Mouse (Mus musculus): Measurements from ENCODE around the gene Usp47. TPM values are rescaled to one million over a fixed set of nuclear protein-coding genes. Genes with fewer than 3 reads are reported as not detected.

The Usp47 gene
- 115 and 125 TPM in 2 replicates for total RNA-seq (2017)

DNA sequence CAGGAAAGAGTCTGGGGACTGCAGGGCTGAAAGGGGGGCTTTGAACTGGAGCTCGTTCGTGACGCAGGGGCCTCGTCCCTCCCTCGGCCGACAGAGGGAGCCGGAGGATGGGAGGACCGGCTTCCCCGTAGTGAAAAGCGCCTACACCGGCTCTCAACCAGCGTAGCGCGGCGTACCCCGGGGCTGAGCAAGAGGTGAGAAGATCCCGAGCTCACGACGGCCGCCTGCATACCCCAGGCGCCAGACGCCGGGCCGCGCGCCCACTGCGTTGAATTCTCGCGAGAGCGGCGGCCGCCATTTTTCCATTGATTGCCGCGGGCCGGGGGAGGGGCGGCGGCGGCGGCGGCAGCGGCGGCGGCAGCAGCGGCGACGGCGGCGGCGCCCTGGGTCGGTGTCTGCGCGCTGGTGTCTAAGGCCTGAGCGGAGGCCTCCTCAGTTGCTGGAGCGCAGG, at the start of gene Usp47:
Gene Usp47 (plus strand): TSS at position 355 of the 451 bp plus-strand sequence.
- ATAC-seq (replicated peaks; ENCODE audit: low read depth, poor library complexity, severe bottlenecking) = peak; percentile 86

DNA sequence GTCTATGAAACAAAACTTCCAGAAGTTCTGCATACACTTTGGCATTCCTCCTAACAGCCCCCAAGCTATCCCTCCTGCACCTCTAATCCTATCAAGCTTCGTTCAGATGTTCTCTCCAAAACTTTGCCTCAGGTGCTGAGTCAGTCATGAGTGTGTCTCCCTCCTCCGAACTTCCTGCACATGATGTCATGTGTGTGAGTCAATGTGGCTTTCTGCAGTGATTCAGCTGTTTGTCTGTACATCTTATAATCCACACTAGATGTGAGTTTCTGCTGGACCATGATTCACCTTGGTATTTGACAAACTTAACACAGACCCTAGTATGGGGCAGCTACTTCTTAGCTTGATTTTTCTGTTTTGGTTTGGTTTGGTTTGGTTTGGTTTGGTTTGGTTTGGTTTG, 46.9 kb upstream of the Usp47 start:
- no peak for ATAC-seq (replicated peaks; ENCODE audit: low read depth, poor library complexity, severe bottlenecking)

DNA sequence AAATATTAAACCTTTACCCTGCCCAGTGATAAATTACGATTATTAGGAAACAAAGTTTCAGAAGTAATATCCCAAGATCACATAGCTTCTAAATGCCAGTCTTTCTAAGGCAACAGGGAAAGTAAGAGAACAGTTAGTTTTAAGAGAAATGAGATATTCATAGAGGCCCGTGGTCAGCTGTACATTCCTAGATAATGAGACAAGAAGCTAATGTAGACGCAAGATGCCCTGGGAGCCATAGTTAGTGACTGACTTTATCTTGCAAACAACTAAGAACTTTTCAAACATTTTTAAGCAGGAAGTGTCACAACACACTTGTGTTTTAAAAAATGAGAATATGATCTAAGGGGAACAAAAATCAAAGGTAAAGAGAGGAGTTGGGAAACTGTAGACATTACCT, 45.4 kb upstream of the Usp47 start:
- no peak for ATAC-seq (replicated peaks; ENCODE audit: low read depth, poor library complexity, severe bottlenecking)

DNA sequence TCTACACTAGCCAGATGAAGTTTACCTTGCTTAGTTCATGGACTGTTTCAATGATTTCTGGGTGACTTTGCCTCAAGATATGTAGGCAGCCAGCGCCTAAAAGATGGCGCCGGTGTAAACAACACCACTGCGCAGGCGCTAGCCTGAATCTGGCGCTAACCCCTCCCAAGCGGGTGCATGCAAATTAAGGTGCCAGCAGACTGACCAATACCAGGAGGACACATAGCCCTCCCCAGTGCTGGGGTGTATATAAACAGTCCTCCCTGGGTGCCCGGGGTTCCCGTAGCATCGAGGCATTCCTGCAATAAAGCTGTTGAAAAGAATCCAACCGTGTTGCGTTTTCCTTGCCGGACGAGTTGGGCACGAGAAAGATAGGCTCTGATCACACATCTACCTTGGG, 41.0 kb upstream of the Usp47 start:
- no peak for ATAC-seq (replicated peaks; ENCODE audit: low read depth, poor library complexity, severe bottlenecking)

DNA sequence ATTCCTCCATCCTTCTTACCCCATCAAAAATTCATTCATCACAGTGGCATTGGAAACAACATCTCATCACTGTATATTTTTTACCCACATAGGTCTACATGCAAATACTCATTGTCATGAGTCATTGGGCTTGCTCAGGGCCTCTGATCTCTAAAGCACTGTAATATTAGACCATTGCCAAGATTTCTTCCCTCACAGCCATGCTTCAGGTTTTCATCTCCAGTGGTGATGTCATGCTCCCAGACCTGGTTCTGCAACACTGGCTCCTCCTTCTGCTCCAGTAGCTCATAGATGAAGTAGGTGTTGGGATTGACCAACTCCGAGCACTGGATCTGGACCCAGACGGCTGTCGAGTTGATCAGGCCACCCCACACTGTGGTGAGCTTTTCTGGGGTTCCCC, 38.8 kb upstream of the Usp47 start:
- ATAC-seq (replicated peaks; ENCODE audit: low read depth, poor library complexity, severe bottlenecking) = no peak

DNA sequence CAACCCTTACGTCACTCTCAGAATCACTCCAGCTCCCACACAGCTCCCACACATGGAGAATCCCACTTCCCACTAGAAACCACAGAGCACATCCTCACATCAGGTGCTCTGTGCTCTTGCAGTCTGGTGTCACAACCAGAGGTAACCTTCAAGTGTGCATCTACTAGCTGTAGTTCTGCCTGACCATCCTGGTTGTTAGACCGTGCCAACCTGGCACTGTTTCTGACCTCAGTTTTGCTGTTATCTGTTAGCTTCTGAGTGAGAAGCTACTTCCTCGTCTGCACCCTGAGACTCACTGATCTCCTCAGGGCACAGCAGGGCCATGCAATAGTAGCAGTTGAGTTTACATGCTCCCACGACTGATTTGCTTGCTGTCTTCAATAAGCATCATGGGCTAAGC, 38.0 kb upstream of the Usp47 start:
- ATAC-seq (replicated peaks; ENCODE audit: low read depth, poor library complexity, severe bottlenecking) = no peak

DNA sequence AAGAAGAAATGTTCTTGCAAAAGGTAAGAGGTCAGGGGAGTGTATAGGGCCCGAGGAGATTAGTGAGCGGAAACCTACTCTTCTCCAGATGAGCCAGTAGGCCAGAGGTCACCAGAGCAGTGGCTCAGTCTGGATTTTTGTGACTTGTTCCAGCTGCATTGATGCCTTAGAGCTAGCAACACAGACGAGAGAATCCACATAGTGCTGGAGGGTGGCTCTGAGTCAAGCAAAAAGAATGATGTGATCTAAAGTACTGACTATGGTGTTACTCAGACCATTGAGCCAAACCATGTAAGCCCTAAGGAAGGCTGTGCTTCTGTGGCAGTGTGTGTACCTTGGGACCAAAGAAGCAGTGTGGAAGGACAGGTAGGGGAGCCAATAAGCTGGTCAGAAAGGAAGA, 36.4 kb upstream of the Usp47 start:
- ATAC-seq (replicated peaks; ENCODE audit: low read depth, poor library complexity, severe bottlenecking) = no peak

DNA sequence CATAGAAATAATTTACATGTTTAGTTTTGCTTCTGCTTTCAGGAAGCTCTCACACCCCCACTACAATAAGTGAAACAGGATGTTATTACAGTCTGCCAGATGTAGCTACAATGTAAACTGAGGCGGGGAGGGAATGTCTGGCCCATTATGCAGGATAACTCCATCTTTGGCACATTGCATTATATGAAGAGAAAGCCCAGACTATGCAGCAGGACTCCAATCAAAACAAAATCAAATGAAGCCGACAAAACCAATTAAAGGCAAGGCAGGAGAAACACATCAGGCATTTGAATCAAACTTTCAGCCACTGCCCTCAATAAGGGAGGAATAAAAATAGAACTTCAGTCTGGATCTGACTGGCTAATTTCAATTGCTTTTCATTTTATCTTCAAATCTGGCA, 25.9 kb upstream of the Usp47 start:
- no peak for ATAC-seq (replicated peaks; ENCODE audit: low read depth, poor library complexity, severe bottlenecking)

DNA sequence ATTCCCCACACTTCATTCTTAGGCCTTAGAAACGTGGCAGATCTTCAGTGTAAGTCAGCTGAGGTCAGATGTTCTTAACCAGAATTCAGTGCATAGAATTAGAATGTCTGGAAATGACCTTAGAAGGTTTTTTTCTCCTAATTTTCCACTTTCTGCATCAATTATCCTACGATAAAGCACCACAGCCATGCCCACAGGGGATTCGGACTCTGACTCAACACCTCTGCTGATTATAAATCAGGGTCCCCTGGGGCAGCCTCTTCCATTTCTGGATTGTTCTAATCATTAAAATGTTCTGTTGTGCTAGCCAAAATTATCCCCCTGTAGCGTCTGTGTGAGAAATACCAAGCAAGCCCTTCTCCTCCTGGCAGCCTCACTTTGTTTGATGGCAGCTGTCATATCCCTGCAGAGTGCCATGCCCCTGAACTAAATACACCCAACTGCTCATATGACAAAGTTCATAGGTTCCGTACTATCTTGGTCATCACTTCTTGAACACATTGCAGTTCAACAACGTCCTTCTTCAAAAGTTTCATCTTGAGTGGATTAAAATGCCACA, 24.8 kb upstream of the Usp47 start:
- no peak for ATAC-seq (replicated peaks; ENCODE audit: low read depth, poor library complexity, severe bottlenecking)

DNA sequence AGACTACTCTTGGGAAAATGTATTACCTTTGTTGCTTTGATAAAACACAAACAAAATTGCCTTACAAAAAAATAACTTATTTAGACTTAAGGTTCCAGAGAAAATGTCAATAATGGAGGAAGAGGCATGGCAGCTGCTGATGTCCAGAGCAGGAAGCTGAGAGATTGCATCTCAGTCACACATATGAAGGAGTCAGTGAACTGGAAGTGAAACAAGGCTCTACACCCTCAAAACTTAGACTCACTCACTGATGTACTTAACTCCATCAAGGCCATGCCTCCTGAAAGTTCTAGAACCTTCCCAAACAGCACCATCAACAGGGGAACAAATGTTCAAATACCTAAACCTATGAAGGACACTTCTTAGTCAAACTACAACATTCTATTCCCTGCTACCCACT, 23.9 kb upstream of the Usp47 start:
- 0 out of 2 replicates have a peak, but pooled peaks have one; percentile 25 for ATAC-seq (replicated peaks; ENCODE audit: low read depth, poor library complexity, severe bottlenecking)

DNA sequence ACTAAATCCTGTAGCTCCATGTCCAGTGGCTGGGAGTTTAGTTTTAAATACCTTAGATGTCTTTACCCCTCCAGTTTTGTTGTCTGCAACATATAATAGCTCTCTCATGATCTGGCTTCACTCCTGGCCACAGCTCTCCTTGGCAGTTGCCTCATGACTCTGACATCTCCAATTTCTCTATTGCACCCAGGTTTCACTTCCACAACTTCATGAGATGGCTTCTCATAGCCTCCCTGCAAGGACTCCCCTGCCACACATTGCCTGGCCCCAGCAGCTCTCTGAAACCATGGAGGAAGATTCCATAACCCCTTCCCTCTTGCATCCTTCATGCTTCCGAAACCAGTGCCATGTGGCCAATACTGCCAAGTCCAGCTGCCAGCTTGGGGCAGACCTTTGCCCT, 23.1 kb upstream of the Usp47 start:
- peak; percentile 87 for ATAC-seq (replicated peaks; ENCODE audit: low read depth, poor library complexity, severe bottlenecking)

DNA sequence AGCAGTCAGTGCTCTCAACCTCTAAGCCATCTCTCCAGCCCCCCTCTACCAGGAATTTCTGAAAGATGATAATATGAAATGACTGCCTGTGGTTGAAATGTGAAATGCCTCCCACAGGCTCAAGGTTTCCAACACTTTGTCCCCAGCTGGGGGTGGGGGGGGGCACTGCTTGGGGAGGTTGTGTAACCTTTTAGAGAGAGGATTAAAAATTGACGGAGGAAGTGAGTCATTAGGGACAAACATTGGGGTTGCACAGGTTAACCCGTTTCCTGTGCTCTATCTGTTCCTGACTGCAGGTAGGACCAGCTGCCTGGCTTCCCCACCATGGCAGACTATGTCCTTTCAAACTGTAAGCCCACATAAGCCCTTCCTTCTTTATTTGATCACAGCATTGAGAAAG, 12.8 kb upstream of the Usp47 start:
- ATAC-seq (replicated peaks; ENCODE audit: low read depth, poor library complexity, severe bottlenecking) = no peak

DNA sequence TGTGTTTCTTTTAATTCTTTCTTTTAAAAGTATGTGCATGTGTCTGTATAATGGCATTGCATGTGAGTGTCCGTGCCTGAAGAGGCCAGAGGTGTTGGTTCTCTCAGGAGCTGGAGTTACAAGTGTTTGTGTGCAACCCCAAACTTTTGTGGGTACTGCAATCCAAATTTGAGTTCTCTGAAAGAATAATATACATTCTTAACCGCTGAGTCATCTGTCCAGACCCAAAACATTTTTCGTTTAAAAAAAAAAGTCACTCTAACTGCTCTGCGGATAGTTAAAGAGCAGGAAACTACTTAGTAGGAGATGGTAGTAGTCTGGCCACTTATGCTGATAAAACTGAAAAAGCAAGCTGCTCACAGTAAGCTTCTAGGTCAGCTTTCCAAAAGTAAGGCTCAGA, 12.3 kb upstream of the Usp47 start:
- ATAC-seq (replicated peaks; ENCODE audit: low read depth, poor library complexity, severe bottlenecking) = no peak

DNA sequence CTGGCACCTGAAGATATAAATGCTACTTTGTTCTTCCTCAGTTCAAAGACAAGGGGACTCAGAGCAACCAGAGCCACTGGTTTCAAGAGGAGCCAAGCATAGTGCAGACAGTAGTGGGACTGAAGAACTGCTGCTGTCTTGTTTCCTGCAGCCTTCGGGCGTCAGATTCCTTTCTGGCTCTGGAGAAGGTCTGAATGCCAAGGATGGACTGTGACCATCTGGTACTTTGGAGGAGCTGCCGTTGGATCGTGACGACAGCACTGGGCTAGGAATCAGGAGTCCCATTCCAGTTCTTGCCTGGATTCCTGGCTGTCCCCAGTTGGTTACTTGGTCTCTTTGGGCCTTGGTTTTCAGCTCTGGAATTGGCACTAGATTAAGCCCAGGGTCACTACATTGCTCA, 11.2 kb upstream of the Usp47 start:
- no peak for ATAC-seq (replicated peaks; ENCODE audit: low read depth, poor library complexity, severe bottlenecking)

DNA sequence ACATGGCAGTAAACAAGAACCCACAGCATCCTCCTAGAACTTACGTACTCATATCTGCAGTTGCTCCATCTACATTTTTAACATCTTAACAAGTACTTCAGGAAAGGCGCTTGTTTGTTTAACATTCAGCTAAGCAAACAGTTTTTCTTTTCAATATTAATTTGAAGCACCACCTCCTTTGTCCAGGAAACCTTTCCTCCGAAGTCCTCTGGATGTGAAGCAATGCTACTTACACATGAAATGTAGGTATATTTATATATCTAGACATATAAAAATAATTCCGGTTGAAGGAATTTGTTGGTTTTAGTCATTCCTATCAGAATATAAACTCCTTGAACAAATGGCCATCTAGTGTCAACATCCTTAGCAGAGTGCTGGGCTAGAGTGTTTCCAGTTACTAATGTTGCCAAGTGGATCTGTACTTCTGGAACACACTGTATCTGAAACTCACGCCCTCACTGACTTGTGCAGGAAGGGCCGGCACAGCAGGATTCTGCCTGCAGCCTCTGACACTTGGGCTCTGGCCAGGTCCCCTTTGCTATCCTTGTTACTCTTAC, 10.6 kb upstream of the Usp47 start:
- ATAC-seq (replicated peaks; ENCODE audit: low read depth, poor library complexity, severe bottlenecking) = no peak

DNA sequence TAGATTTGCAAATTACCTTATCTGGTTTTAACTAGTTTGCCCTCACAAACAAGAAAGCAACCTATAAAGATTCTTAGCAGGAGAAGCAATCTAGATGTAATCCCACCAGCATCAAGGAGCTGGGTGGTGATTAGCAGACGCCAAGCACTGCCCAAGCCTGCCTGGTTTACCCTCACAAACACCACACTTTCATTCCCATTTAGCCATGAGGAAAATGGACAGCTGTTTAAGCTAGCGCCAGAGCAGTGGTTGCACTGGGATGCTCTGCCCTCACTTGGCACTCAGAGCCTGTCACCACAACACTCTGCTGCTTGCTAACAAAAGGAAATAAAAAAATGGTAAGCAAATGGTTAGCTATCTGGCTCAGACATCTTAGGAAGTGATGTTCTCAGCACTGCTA, 9.2 kb upstream of the Usp47 start:
- ATAC-seq (replicated peaks; ENCODE audit: low read depth, poor library complexity, severe bottlenecking) = no peak

DNA sequence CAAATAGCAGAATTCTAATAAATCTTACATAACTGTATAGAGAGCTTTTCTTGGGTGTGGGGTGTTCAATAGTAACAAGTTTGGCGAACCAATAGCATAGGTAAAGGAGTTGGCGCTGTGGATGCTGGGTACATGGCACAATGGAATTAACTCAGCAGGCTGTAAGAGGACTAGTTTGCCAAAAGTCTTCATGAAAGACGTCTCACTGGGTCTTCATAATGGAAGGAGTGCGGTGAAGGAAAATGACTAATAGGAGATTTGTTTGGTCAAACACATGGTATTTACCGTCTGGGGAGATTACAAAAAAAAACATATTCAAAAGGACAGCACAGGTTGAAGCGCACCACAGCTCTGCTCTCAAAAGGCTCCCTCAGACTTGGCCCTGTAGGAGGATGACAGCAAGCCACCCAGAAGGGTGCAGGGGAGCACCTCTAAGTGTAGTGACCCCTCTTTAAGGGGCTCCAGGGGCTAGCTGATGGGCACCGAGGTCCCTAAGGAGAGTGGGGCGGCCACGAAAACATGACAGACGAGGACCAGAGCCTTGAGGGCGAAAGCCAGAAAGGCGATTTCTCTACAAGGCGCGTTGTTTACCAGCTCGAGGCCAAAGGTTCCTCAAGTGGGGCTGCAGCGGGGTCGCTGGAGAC, 676 bp upstream of the Usp47 start:
- ATAC-seq (replicated peaks; ENCODE audit: low read depth, poor library complexity, severe bottlenecking) = peak; percentile 5; the same call in 1 of the 2 replicates

DNA sequence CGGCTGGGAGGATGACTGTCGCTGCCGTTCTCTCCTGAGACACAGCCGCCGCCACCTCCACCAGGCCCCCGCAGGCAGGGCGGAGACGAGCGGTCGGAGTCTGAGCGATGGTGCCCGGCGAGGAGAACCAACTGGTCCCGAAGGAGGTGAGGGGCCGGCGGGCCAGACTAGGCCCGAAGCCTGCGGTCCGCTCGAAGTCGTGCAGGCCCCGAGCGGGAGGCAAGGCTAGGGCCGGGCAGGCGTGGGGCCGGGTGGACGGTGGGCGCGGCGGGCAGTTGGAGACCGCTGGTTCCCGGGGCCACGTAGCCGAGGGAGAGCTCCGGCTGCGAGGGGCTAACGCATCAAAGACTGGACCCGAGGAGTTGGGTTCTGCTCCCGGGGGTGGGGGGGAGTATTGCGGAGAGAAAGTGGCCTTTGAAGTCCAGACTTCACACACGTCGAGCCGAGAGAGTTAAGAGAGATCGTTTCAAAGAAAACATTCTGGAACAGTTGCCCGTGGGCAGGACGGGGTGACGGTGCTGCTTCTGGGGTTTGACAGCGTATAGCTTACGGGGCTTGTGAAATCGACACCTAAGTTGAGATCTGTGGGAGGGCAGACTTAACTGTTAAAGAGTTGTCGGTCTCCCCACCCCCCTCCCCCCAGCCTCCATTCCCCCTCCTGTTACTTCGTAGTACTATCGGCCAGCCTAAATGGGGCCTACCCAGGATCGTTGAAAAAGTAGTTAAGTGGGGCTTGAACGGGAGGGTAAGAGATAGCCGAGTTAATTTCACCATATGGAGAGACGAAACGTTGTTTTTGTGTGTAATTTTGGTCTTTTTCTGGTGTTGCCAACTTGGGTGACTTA, 519 bp downstream of the Usp47 start:
- peak; percentile 30 for ATAC-seq (replicated peaks; ENCODE audit: low read depth, poor library complexity, severe bottlenecking)

DNA sequence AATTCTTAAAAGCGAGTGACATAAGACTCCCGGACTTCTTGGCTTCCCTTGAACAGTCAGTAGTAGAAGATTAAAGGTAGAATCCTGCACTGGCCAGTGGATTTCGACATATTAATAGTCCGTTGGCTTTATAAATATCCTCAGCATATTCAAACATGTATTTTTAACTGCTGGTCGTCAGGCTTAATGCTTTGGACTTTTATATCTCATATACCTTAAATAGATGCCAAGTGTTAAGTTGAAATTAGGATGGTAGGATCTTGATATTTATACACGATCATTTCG, 1.1 kb downstream of the Usp47 start:
- ATAC-seq (replicated peaks; ENCODE audit: low read depth, poor library complexity, severe bottlenecking) = no peak

DNA sequence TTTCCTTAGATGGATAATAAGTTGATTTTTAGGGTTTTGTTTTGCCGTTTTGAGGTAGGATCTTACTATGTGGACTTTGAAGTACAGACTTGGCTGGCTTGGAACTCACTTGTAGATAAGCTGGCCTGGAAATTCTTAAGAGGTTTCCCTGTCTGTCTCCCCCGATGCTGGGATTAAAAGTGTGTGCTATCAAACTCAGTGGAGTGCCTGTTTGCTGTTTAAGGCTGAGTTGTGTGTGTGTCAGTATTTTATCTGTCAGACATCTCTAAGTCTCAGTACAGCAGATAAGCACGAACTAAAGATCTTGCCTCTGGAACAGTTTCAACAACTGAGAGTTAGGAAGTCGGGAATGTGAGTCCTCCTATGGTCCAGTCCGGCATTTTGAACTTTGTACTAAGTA, 1.6 kb downstream of the Usp47 start:
- no peak for ATAC-seq (replicated peaks; ENCODE audit: low read depth, poor library complexity, severe bottlenecking)

DNA sequence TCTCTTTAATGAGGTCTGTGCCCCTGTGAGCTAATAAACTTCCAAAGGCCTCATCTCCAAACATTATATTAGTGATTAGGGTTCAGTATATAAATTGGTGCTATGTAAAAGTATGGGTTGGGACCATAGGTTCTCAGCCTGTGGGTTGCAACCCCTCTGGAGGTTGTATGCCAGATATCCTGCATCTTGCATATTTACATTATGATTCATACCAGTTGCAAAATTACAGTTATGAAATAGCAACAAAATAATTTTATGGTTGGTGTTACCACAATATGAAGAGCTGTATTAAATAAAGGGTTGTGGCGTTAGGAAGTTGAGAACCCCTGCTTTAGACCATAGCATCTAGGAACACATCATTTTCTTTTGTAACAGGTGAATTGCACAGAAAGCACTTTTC, 7.3 kb downstream of the Usp47 start:
- ATAC-seq (replicated peaks; ENCODE audit: low read depth, poor library complexity, severe bottlenecking) = no peak
